Mouse (Mus musculus) ES-Bruce4 (cell line): ENCODE data around the gene Tfap2b.

Source experiments
- CTCF ChIP-seq: IDR thresholded peaks from one replicate; pipeline ENCODE4 v1.8.1; 2011; ENCODE audit warnings: low read depth, low read length
- EP300 ChIP-seq: IDR thresholded peaks from 2 replicates; pipeline ENCODE4 v1.6.1; 2011; ENCODE audit warnings: low read depth, low read length; ENCODE audit not compliant: insufficient read depth
- POLR2A ChIP-seq: IDR thresholded peaks from one replicate; pipeline ENCODE4 v1.8.1; 2011; ENCODE audit warnings: low read length; ENCODE audit not compliant: insufficient read depth

DNA sequence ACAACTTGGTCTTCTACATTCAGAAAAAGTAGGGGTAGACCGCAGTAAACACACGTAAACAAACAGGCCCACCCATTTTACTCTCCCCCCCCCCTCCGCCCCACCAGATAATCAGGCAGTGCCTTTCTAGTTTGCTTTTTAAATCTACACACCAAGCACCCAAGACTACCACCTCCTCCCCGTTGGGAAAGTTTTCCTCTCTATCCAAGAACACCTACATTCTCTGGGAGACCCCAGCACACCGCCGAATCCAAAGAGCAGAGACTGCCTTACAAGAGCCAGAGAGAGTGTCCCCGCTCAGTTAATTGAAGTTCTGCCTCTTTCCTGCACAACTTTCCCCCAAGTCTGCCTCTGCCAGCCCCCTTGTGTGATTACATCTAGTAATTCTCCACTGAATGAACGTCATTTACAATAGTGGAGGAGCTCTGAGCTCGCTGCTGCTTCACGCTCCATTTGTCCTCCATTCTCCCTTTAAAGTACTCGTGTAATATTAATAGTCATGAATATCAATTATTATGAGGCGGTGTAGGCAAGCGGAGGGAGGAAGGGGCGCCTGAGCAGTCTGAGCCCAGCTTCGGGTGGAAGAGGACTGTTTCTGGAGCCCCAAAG is 2.9 kb downstream of the Tfap2b start:
- no peak for TF ChIP-seq CTCF
- no peak for TF ChIP-seq POLR2A
- TF ChIP-seq EP300 = no peak
